Mouse (Mus musculus) left cerebral cortex, postnatal 36 days (tissue): Measurements from ENCODE around the gene Cgnl1. TPM values are rescaled to one million over a fixed set of nuclear protein-coding genes. Genes with fewer than 3 reads are reported as not detected.

Experiments used
- DNase-seq, 2 experiments: peaks; one replicate each; pipeline ENCODE4 v3.0.0; 2021 to 2022; ENCODE audit warnings: low spot score in 2 of 2, mixed read lengths in 1 of 2
- intact Hi-C: fragments of 180-260 bp; cut with DNase I; formaldehyde crosslinking; loops from one replicate; pipeline ENCODE4 v1.15.1; 2025
- total RNA-seq, 2 experiments: library from RNA; stranded (reverse); gene quantifications; 2 replicates each; pipeline ENCODE4 v1.2.3; 2021

Cgnl1 gene
- total RNA-seq, 2 experiments from 2014 or later, result 11.3 to 11.4 TPM

GRCm38 (mm10) chr9:71728822-71729311 is 42.5 kb downstream of the Cgnl1 start:
- no peak for DNase-seq

GRCm38 (mm10) chr9:71727233-71727632 is 44.2 kb downstream of the Cgnl1 start:
- DNase-seq, result no peak

More at GRCm38 (mm10) chr9:71728822-71729311, 42.5 kb downstream of the Cgnl1 start:
- intact Hi-C loops, result no loop called here

GRCm38 (mm10) chr9:71726121-71726520 is 45.3 kb downstream of the Cgnl1 start:
- intact Hi-C loops, result no loop called here
- no peak for DNase-seq

More at GRCm38 (mm10) chr9:71727233-71727632, 44.2 kb downstream of the Cgnl1 start:
- intact Hi-C loops, result no loop called here

- intact Hi-C loops, result no loop called here
Measured at GRCm38 (mm10) chr9:71722366-71722765, 49.0 kb downstream of the Cgnl1 start.

GRCm38 (mm10) chr9:71716995-71717394 is 54.4 kb downstream of the Cgnl1 start:
- intact Hi-C loops, result no loop called here
- no peak for DNase-seq

More at GRCm38 (mm10) chr9:71722366-71722765, 49.0 kb downstream of the Cgnl1 start:
- DNase-seq, result no peak

GRCm38 (mm10) chr9:71710776-71711175 is 60.6 kb downstream of the Cgnl1 start:
- DNase-seq, result no peak
- intact Hi-C loops, result no loop called here

- intact Hi-C loops, result no loop called here
- no peak for DNase-seq
Measured at GRCm38 (mm10) chr9:71709199-71709598, 62.2 kb downstream of the Cgnl1 start.

- intact Hi-C loops, result no loop called here
- DNase-seq, result no peak
Measured at GRCm38 (mm10) chr9:71707989-71708388, 63.4 kb downstream of the Cgnl1 start.

- DNase-seq, result no peak
- intact Hi-C loops, result no loop called here
Measured at GRCm38 (mm10) chr9:71704332-71705014, 66.9 kb downstream of the Cgnl1 start.

GRCm38 (mm10) chr9:71699087-71699486 is 72.3 kb downstream of the Cgnl1 start:
- DNase-seq, result no peak
- intact Hi-C loops, result no loop called here

GRCm38 (mm10) chr9:71698116-71698515 is 73.3 kb downstream of the Cgnl1 start:
- DNase-seq, result no peak
- intact Hi-C loops, result no loop called here

GRCm38 (mm10) chr9:71697189-71697588 is 74.2 kb downstream of the Cgnl1 start:
- DNase-seq, result no peak
- intact Hi-C loops, result no loop called here

- intact Hi-C loops, result no loop called here
- no peak for DNase-seq
Measured at GRCm38 (mm10) chr9:71696762-71697161, 74.6 kb downstream of the Cgnl1 start.

GRCm38 (mm10) chr9:71695133-71695532 is 76.3 kb downstream of the Cgnl1 start:
- no peak for DNase-seq
- intact Hi-C loops, result no loop called here

GRCm38 (mm10) chr9:71694223-71694622 is 77.2 kb downstream of the Cgnl1 start:
- DNase-seq, result no peak
- intact Hi-C loops, result no loop called here

GRCm38 (mm10) chr9:71693771-71694170 is 77.6 kb downstream of the Cgnl1 start:
- DNase-seq, result no peak
- intact Hi-C loops, result no loop called here

- intact Hi-C loops, result no loop called here
- no peak for DNase-seq
Measured at GRCm38 (mm10) chr9:71692165-71692564, 79.2 kb downstream of the Cgnl1 start.

GRCm38 (mm10) chr9:71689369-71690073 is 81.9 kb downstream of the Cgnl1 start:
- no peak for DNase-seq
- intact Hi-C loops, result no loop called here

- no peak for DNase-seq
- intact Hi-C loops, result no loop called here
Measured at GRCm38 (mm10) chr9:71686463-71686862, 84.9 kb downstream of the Cgnl1 start.

- intact Hi-C loops, result no loop called here
- no peak for DNase-seq
Measured at GRCm38 (mm10) chr9:71684772-71685171, 86.6 kb downstream of the Cgnl1 start.

GRCm38 (mm10) chr9:71680381-71680780 is 91.0 kb downstream of the Cgnl1 start:
- DNase-seq, result no peak
- intact Hi-C loops, result no loop called here
